Mouse (Mus musculus): ENCODE results near the gene Acot4.
"Not testable (repeated sequence)": the region's sequence is repeated elsewhere in the genome, so short reads cannot be mapped to it uniquely, and the experiment has no call there.

Acot4 gene

DNA sequence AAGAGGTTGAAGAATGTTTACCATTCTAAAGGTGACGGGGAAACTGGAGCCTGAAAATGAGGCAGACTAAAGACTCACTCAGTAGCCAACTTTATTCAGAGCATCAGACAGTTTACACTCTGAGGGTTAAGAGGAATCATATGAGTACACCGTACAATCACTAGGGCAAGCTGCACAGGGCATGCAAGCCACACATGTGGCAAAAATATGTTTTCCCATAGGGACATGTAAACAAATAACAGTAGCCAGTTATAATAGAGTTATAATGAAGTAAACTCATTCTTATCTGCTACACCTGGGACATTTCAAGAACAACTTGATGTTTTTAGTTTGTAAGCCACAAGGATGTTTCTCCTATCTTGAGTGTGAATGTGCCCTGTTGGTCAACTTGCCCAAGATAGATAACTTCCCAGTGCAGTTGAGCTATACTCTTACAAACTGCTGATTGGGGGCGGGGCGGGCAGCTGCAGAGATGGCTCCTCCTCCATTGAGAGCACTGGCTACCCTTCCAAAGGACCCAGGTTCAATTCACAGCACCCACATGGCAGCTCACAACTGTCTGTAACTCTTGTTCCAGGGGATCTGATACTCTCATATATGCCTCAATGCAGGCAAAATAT is 39.3 kb downstream of the Acot4 start:
- DNase-seq (ENCODE audit: low spot score), result no peak

DNA sequence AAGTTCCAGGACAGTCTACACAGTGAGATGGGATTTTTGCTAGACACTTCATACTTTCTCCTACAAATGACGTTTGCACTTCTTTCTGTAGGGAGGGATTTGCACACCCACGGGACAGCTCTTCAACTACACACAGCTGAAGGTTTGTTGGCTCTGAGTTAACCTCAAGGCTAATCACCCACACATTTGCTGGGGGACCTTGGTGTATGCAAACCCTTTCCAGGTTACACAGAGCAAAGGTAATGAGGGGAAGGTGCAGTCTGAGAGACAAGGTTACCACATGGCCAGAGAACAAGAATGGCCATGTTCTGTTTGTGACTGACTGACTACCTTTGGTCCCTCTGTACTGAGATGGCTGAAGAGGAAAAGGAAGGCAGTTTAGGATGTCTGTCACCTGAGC is 45.7 kb downstream of the Acot4 start:
- DNase-seq (ENCODE audit: low spot score), result no peak

DNA sequence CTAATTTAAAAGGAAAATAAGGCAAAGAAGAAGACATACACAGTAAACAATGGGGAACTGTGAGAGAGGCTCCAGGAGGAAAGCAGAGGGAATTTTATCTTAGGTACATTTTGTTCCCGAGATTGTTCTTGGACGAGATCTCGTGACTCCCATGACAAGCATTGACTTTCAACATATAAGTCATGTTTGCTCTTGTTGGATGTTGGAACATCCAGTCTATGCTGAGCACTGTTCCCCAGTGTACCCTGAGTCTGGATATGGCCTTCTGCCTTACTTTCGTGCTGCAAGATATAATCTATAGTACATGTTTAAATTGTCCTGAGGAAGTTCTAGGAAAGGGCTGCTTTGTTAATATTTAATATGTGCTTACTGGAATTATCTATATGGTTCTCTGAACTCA is 46.4 kb downstream of the Acot4 start:
- DNase-seq (ENCODE audit: low spot score), result no peak

DNA sequence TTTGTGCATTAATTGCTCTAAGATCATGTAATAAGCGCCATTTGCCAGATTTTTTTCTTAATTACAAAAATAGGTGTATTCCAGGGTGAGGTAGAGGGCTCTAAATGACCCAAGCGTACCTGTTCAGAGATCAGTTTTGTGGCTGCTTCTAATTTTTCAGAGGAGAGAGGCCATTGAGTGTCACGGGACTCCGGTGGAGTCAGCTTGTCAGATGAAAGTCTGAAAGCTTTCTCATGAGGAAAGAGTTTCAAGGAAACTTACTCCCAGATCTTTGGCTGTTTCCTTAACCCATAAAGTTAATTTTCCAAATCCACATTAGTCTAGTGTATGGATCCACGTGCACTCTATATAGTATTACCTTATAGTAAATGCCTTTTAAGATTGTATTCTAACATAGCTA is 56.5 kb downstream of the Acot4 start:
- not testable (repeated sequence) for DNase-seq (ENCODE audit: low spot score)

All from yolk sac, embryonic 10.5 days (tissue).